ENCODE assay signal across 18 mouse cellular contexts in genomic region chr11:117242339-117243084, GRCm38 (mm10). TPM values are rescaled to one million over a fixed set of nuclear protein-coding genes. Genes with fewer than 3 reads are reported as not detected.
DNase-seq lines count a peak whose midpoint lies in the region; ATAC-seq and TF ChIP-seq lines count a peak whose summit lies in the region.
"Had no signal": no experiment of that assay in that cellular context is flagged by ENCODE, and none has a peak within 500 bp of the region (broad histone marks: within the 10 kb centered on the region; RNA-seq: fewer than 3 reads in every experiment).

No protein-coding gene starts in this region.

- H3K9me3 ChIP-seq in limb, embryonic 13.5 days: no peaks in the 10 kb centered on the region
- H3K9me3 ChIP-seq in limb, embryonic 10.5 days (replicated peaks): no peaks in the 10 kb centered on the region
- H3K9me3 ChIP-seq: embryonic facial prominence, embryonic 12.5 days; heart, embryonic 10.5 days; liver, embryonic 12.5 days; midbrain, embryonic 10.5 days had no signal

- no peak for TF ChIP-seq POLR2A in lung, adult 2 months (IDR thresholded peaks at IDR 0.05; ENCODE audit: borderline replicate concordance, extremely low read depth, low read depth, low read length)

- TF ChIP-seq CTCF in lung, adult 2 months (IDR thresholded peaks at IDR 0.05; ENCODE audit: insufficient read depth, low read length): no peak

- DNase-seq in limb, embryonic 10.5 days (ENCODE audit: low spot score): no peak
- peak; percentile 66 for DNase-seq in naive thymus-derived CD4-positive, alpha-beta T cell, adult 2 months (ENCODE audit: low read depth)
- no peak for DNase-seq in right cerebral cortex, postnatal 10 days (ENCODE audit: low spot score in 2 of 2)
- no peak for DNase-seq in lung, adult 2 months
- DNase-seq: adrenal gland, postnatal 14 days; cerebellum, adult 18-20 months; gastrocnemius, postnatal 14 days; heart, postnatal 4 days; layer of hippocampus, postnatal 36 days; lung, postnatal 14 days had no signal

- ATAC-seq in limb, embryonic 13.5 days (ENCODE audit: low FRiP score, low read depth): no peak
- ATAC-seq in CD4-positive, CD25-positive, alpha-beta regulatory T cell, adult 4 months: peak; percentile 70
- ATAC-seq in common myeloid progenitor, adult 5-6 weeks (replicated peaks; ENCODE audit: low read depth, poor library complexity, severe bottlenecking): peak; percentile 54
- ATAC-seq: hindbrain, postnatal 0 days; liver, embryonic 12.5 days had no signal

- 89% methylated on average over 10 of the region's 10 CpGs for WGBS in limb, embryonic 13.5 days
- 87% methylated on average over 10 of the region's 10 CpGs for WGBS in limb, embryonic 10.5 days
- 67% methylated on average over 10 of the region's 10 CpGs for WGBS in lung, adult 2 months

- H3K27me3 ChIP-seq in limb, embryonic 13.5 days: no peaks in the 10 kb centered on the region
- H3K27me3 ChIP-seq in limb, embryonic 10.5 days (ENCODE audit: low read depth, poor library complexity, severe bottlenecking): no peaks in the 10 kb centered on the region
- H3K27me3 ChIP-seq: embryonic facial prominence, embryonic 12.5 days had no signal

- H3K36me3 ChIP-seq in limb, embryonic 13.5 days: peaks cover 13% of the 10 kb centered on the region; the same call in 1 of the 2 replicates
- H3K36me3 ChIP-seq in limb, embryonic 10.5 days: 0 out of 2 replicates have a peak, but pooled peaks cover 3% of the 10 kb centered on the region
- H3K36me3 ChIP-seq: liver, embryonic 12.5 days; midbrain, embryonic 10.5 days had no signal

- H3K9ac ChIP-seq in limb, embryonic 13.5 days: 0 out of 2 replicates have a peak overlapping the region, but pooled peaks have one; percentile 39
- H3K9ac ChIP-seq: embryonic facial prominence, embryonic 12.5 days; liver, embryonic 12.5 days had no signal

- no peak overlapping the region for H3K4me3 ChIP-seq in limb, embryonic 13.5 days
- no peak overlapping the region for H3K4me3 ChIP-seq in limb, embryonic 10.5 days
- no peak overlapping the region for H3K4me3 ChIP-seq in lung, adult 2 months (replicated peaks; ENCODE audit: extremely low read depth, low read depth, low read length)
- H3K4me3 ChIP-seq: embryonic facial prominence, embryonic 12.5 days; heart, embryonic 10.5 days; liver, embryonic 12.5 days; midbrain, embryonic 10.5 days had no signal

- H3K4me2 ChIP-seq in limb, embryonic 13.5 days (replicated peaks): no peak overlapping the region
- H3K4me2 ChIP-seq: embryonic facial prominence, embryonic 12.5 days; liver, embryonic 12.5 days had no signal

- peaks cover 34% of the 10 kb centered on the region for H3K4me1 ChIP-seq in limb, embryonic 13.5 days
- peaks cover 40% of the 10 kb centered on the region for H3K4me1 ChIP-seq in limb, embryonic 10.5 days
- peaks cover 10% of the 10 kb centered on the region for H3K4me1 ChIP-seq in lung, adult 2 months (ENCODE audit: control insufficient read depth, insufficient read depth, low read length)

- H3K27ac ChIP-seq in limb, embryonic 13.5 days: no peak overlapping the region
- H3K27ac ChIP-seq in limb, embryonic 10.5 days: no peak overlapping the region
- H3K27ac ChIP-seq: embryonic facial prominence, embryonic 12.5 days; hindbrain, postnatal 0 days; liver, embryonic 12.5 days; midbrain, embryonic 10.5 days had no signal

RNA-seq across cellular contexts. Expression of gene Sept9, which starts 43.1 kb away (rescaled TPM):
- polyA plus RNA-seq in limb, embryonic 13.5 days (2015; fragmentation: Nextera tagmentation; extraction: Ambion mirVana): 170 and 179 TPM in 2 replicates
- 265 and 282 TPM in 2 replicates for polyA plus RNA-seq in limb, embryonic 10.5 days (2016; fragmentation: Nextera tagmentation; extraction: Ambion mirVana)
- polyA plus RNA-seq in CD4-positive, CD25-positive, alpha-beta regulatory T cell, adult 4 months (2017; shearing (Covaris generic)): 100 to 1,000 TPM; 277 to 424 TPM
- 123 and 130 TPM in 2 replicates for total RNA-seq in common myeloid progenitor, adult 5-6 weeks (2017)
- polyA plus RNA-seq in lung, adult 2 months (2012; rRNA removed): 35.1 and 41.4 TPM in 2 replicates
